Mouse (Mus musculus): Measurements from ENCODE around the gene AI837181.
"Not testable (repeated sequence)": the region's sequence is repeated elsewhere in the genome, so short reads cannot be mapped to it uniquely, and the experiment has no call there.

AI837181 gene

DNA sequence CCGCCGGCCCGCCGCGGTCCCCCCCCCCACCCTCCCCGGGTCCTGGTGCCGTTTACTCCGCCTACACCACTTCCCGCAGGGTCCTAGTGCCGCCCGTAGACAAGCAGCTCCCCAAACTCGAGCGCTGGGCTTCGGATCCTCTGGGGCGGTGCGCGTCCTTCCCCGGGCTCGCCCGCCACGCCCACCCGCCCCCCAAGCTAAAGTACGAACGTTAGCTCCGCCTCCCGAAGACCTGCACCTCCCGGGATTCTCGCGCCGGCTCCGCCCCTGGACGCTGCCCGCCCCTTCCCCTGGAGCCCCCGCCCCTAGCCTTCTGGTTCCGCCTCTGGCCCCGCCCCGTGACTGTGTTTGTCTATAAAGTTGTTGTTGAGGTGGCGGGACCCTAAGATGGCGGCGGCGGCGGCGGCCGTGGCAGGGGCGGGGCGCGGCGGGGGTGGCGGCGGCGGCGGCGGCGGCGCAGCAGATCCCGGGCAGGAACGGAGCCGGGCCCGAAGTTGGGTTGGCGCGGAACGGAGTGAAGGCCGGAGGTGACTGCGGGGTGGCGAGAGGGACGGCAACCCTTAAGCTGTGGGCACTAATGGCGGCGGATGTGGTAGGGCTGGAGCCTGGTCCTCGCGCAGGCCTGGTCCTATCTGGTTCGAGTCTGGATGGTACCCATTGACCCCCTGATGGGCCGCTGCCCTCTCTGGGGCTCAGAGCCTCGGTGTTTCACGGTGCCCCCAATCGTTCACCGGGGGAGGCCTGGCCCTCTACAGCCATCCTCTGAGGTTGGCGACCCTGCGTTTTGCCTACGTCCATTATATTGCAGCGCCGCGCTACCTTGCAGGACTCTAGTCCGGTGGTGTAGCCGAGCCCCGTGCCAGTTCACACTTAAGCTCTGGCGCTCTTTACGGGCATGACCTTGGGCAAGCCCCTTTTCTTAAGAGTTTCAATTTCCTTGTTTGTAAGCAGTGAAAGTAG is at the start of gene AI837181, which contains the start of gene Drap1:
Gene AI837181 (plus strand): TSS at position 363 of the 960 bp plus-strand sequence.
Gene Drap1 (minus strand): TSS at position 198 of the 960 bp plus-strand sequence.
- peak; percentile 92 for DNase-seq

- no peak for DNase-seq
These were observed 47.5 kb upstream of the AI837181 start for GRCm38 (mm10) chr19:5377446-5377845.

DNA sequence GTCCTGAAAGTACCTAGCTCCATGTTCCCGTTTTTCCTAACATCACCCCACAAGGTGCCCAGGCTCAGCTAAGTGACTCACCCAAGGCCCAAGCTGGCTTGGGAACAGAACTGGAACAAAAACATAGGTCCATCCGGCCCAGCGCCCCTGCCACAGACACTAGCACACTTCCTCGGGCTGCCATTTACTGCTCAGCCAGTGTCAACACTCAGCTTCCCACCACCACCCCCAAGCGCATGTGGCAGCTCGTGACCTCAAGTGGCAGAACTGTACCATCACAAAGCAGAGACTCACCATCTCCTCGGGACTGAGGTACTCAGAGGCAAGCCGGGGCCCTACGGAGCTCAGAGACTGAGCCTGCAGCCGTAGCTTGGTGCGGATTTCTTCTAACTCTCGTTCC is 41.6 kb upstream of the AI837181 start:
- no peak for DNase-seq

GRCm38 (mm10) chr19:5384715-5385114 is 40.2 kb upstream of the AI837181 start:
- DNase-seq = no peak

DNA sequence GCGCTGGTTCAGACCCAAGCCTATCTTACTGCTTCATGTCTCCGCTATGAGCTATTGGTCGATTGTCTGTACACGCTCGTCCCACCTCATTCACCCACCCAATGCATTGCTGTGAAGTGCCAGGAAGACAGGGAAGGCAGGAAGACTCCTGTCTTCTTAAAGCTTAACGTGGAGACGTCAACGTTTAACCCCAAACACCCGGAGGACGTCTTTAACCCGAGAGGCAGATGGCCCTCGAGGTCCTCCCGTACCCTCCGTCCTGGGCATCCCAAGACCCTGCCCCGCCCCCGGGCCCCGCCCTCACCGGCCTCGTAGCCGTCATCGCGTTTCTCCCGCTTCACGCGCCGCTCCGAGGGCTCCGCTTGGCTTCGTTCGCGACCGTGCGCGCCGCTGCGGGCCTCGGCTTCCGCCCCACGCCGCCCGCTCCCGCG is 36.9 kb upstream of the AI837181 start:
- no peak for DNase-seq

GRCm38 (mm10) chr19:5388588-5389242 is 36.2 kb upstream of the AI837181 start, which contains the start of gene Sart1:
Sart1 (minus strand) TSS chr19:5388703.
- DNase-seq = peak; percentile 94

- DNase-seq = no peak
These were observed 35.3 kb upstream of the AI837181 start for GRCm38 (mm10) chr19:5389647-5390046.

- DNase-seq = no peak
These were observed 34.5 kb upstream of the AI837181 start for GRCm38 (mm10) chr19:5390416-5390815.

DNA sequence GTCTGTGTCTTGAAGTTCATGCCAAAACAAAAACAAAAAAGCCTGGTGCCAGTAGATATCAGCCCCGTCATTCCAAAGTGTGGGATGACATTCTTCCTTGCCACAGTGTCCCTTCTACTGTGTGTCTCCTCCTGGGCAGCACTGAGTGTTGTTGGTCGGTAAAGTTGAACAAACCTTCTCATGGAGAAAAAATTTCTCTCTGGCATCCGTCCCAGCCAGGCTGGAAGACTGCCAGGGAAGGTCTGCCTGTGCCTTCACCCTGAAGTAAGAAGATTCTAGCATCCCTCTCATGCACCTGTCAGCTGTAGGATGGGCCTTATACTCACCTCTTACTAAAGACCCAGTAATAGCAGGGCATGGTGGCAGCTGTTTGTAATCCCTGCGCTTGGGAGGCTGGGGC is 32.1 kb upstream of the AI837181 start:
- DNase-seq = peak; percentile 69

GRCm38 (mm10) chr19:5394168-5394567 is 30.8 kb upstream of the AI837181 start:
- peak; percentile 52 for DNase-seq

DNA sequence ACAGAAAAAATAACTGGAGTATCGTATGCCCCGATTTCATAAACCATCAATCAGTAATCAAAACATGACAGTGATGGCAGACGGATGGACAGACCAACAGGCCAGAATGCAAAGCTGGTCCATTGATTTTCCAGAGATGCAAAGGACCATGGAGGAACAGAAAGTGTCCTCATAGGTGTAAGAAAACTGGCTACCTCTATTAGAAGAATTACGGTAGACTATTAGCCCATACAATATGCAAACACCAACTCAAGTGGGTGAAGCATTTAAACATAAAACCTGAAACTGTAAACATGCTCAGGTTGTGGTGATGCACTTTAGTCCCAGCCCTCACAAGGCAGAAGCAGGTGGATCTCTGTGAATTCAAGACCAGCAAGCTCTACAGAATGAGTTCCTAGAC is 29.6 kb upstream of the AI837181 start:
- no peak for DNase-seq

GRCm38 (mm10) chr19:5401073-5401472 is 23.9 kb upstream of the AI837181 start:
- not testable (repeated sequence) for DNase-seq

- no peak for DNase-seq
These were observed 22.7 kb upstream of the AI837181 start, which contains the start of gene Tsga10ip for GRCm38 (mm10) chr19:5402293-5402692. Tsga10ip (minus strand) TSS chr19:5402526.

GRCm38 (mm10) chr19:5405924-5406323 is 19.0 kb upstream of the AI837181 start:
- no peak for DNase-seq

DNA sequence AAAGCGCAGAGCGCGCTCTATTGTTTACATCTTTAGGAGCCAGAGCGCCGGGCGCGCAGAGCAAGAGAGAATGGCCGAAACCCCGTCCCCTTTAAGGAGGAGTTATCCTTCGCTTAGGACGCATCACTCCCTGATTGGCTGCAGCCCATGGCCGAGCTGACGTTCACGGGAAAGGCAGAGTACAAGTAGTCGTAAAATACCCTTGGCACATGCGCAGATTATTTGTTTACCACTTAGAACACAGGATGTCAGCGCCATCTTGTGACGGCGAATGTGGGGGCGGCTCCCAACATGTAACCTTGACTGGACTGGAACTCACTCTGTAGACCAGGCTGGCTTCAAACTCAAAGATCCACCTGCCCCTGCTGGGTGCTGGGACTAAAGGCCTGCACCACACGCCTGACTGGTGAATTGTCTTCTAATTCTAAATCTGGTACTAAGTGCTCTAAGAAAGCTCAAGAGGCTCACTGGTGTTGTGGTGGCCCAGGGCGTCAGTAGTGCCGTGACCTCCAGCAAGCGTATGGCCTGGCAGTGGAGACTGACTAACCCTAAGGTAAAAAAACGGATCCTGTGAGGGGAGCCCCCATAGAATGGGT is 18.3 kb upstream of the AI837181 start:
- DNase-seq = peak; percentile 53

- DNase-seq = peak; percentile 74
These were observed 17.8 kb upstream of the AI837181 start for GRCm38 (mm10) chr19:5407133-5407532.

DNA sequence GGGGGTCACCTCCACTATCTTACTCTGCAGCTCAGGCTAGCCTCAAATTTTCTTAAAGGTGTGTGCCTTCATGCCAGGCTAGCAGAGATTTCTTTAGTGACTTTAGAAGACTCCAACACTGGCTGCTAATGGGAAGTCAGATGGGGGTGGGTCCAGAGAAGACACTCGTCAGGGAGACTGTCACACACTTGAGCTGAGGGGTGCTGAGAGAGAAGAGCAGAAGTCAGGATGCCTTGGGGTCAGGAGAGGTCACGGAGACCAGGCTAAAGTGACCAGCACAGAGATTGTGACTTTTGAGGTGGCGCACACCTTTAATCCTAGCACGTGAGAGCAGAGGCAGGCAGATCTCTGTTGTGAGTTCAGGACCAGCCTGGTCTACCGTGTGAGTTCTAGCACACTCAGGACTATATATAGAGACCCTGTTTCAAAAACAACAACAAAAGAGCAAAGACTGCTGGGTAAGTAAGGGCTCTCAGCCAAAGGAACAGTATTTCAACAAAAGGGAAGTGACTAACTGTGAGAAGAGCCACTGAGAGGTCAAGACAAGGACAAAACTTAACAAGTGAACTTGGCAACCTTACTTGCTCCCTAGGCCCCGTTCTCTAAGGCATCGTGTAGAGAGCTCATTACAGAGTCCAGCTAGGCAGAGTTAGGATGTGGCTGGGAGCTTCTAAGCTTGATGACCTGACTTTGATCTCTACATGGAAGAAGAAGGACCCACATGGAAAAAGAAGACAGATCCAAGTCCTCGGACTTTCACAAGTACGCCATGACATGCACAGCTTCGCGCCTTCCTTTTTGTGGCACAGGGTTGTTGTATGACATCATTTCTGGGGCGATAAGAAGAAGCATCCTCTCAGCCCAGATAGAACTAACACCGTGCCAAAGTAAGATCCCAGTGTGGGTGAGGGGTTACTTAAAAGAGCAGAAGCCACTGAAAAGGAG is 16.6 kb upstream of the AI837181 start:
- DNase-seq = no peak

- no peak for DNase-seq
These were observed 15.9 kb upstream of the AI837181 start for GRCm38 (mm10) chr19:5409068-5409467.

GRCm38 (mm10) chr19:5410641-5411040 is 14.3 kb upstream of the AI837181 start:
- no peak for DNase-seq

DNA sequence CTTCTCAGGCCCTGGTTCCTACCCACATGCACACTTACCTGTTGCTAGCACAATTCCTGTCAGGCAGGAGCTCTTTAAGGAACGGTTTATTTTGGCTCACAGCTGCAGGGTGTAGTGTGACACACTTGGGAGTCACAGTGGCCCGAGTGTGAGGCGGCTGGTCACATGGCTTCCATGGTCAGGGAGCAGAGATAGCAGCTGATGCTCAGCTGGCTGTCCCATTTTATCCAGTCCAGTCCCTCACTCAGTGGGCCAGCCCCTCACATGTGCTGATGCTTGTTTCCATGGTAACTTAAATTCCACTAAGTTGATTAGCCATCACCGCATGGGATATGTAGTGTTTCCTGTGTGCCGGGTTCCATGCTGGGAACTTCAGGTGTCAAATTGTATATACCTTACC is 13.0 kb upstream of the AI837181 start:
- no peak for DNase-seq

DNA sequence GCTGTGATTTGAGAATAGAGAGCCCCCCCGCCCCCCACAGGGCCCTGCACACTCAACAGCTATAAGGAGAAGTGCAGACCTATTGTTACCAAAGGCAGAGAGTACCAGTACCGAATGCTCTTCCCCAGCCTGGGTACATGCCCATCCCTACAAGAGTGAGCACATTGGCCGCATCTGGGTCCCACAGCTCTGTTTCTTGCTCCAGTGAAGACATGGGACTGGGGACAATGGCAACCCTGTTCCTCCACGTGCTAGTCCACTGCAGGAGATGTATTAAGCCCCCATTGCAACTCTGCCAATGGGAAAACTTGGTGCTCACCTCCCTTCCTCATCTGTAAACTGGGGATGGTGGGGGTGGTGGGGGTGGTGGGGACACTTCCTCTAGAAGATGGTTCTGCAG is 11.1 kb upstream of the AI837181 start:
- DNase-seq = no peak

DNA sequence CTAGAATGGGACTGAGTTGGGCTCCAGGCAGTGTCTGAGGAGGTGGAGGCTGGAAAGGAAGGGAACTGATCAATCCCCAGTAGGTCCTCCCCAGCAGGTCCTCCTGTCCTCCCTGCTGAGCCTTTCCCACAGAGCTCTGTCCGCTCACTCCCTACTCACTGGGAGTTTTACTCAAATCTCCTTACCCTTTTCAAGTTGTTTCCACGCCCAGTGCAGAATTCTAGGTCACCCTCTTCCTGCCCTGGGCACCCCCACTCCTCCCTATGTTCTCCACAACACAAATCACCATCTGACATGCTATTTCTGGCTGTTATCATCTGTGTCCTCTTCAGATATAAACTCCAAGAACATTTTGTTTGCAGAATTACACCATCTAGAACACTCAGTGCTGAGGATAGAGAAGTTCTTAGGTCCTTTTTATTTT is 10.4 kb upstream of the AI837181 start:
- no peak for DNase-seq
